Mouse (Mus musculus): ENCODE results near the gene Zfp655.

DNA sequence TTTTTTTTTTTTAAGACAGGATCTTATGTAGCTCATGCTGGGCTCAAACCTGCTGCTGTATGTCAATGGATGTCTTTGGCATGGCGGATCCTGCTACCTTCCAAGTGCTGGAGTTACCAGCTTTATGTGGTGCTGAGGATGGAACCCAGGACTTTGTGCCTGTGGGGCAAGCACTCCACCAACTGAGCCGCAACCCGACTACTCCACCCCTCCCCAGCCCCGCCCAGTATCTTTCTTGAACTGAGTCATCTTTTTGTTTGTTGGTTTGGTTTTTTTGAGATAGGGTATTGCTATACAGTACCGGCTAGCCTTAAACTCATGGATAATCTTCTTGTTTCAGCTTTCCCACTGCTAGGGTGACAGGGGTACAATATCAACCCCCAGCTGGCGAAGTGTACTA lies 42.1 kb upstream of the Zfp655 start:
- TF ChIP-seq EP300 (IDR thresholded peaks at IDR 0.05; ENCODE audit: insufficient read depth, low read depth, low read length) (no peak), POLR2A (IDR thresholded peaks at IDR 0.05; ENCODE audit: insufficient read depth, low read length) (no peak)

Data from ES-Bruce4 (cell line).